Mouse (Mus musculus): Measurements from ENCODE around the gene Tmem259.

The Tmem259 gene

GRCm38 (mm10) chr10:79965325-79965724 lies 18.8 kb downstream of the Tmem259 start:
- no peak for DNase-seq (ENCODE audit: low read depth)

GRCm38 (mm10) chr10:79964727-79965126 lies 19.4 kb downstream of the Tmem259 start:
- DNase-seq (ENCODE audit: low read depth): no peak

DNA sequence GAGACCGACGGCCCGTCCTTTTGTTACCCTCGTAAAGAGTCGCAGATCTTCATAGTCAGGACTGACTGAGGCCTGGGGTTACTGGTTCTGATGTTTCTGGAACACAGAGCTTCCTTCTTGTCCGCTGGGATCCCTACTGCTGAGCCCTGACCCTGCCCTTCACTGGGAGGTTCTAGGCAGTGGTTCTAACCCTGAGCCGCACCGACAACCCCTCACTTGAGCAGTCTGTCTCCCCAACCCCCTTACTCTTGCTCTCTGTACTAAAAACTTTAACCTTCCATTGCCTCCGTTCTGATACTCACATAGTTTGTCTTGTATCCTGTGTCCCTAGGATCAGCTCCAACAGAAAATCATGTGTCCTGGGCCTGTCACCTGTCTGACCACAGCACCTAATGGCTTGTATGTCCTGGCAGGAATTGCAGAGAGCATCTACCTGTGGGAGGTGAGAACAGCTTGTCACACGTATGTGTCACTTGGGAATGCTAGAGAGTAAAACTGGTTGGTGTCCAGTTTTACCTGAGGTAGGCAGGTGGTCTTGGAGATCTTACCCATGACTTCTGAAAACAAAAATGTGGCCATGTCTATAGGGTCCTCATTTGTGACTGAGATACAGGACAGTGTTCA lies 23.3 kb downstream of the Tmem259 start:
- DNase-seq (ENCODE audit: low read depth): no peak

- DNase-seq (ENCODE audit: low read depth): peak; percentile 100
Measured at GRCm38 (mm10) chr10:79959847-79960601, 24.1 kb downstream of the Tmem259 start, which contains the start of gene Wdr18. Gene Wdr18 (plus strand): TSS chr10:79960152.

GRCm38 (mm10) chr10:79959412-79959811 lies 24.7 kb downstream of the Tmem259 start:
- DNase-seq (ENCODE audit: low read depth): peak; percentile 23

GRCm38 (mm10) chr10:79958140-79958816 lies 25.9 kb downstream of the Tmem259 start:
- DNase-seq (ENCODE audit: low read depth): peak; percentile 87

DNA sequence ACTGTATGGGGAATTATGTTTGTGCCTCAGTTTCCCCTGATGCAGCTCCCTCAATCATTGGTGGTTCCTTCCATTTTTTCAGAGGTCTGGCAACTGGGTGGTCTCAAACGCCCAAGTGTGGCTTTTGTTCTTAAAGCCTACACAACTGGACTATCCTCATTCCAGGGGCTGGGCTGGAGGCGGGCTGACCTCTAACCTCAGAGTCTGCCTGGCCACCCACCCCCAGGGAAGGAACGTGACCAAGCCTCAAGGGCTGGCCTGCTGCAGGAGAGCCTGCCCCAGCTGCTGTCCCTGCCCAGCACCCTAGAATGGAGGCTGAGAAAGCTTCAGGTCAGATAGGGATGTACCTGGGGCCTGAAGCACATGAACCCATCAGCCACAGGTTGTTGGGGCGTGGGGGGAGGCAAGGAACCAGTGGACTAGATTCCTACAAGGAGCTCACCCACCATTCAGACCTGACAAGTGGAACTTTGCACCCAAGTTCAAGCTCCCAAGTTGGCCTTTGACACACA lies 27.4 kb downstream of the Tmem259 start:
- DNase-seq (ENCODE audit: low read depth): no peak

DNA sequence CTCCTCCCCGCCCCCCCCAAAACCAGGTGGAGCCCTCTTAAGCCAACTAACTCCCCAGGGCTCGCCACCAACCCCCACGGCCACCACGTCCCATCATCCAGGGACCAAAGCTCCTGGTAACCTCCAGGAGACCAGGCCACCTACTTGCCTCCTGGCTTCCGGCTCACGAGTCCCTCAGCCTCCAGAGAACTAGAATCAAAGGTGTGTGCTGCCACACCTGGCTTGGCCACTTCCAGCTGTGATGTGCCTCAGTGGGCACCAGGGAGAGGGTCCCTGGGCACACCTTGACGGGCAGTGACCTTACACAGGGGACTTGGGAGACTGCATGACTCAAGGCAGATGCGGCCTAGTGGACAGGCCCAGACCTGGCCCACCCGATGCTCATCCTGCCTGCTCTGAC lies 28.4 kb downstream of the Tmem259 start:
- DNase-seq (ENCODE audit: low read depth): no peak

DNA sequence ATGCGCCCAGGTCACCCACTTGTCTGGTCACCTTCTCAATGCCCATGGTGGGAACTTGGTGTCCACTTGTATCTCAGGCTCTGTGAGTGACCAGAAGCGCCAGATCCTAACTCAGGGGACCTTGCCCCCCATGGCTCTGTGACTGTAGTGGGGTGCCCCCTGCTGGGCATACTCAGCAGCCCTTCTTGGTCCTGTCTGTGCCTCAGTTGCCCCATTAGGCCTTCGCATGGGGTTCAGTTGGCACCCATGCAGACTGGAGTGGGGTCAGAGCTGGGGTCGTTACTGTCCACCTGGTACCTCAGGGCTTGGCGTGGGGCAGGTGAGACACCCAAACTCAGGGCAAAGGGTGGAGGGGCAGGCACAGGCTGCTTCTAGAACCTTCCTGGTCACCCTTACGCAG lies 30.2 kb downstream of the Tmem259 start:
- peak; percentile 53 for DNase-seq (ENCODE audit: low read depth)

- no peak for DNase-seq (ENCODE audit: low read depth)
Measured at GRCm38 (mm10) chr10:79950661-79951060, 33.5 kb downstream of the Tmem259 start.

DNA sequence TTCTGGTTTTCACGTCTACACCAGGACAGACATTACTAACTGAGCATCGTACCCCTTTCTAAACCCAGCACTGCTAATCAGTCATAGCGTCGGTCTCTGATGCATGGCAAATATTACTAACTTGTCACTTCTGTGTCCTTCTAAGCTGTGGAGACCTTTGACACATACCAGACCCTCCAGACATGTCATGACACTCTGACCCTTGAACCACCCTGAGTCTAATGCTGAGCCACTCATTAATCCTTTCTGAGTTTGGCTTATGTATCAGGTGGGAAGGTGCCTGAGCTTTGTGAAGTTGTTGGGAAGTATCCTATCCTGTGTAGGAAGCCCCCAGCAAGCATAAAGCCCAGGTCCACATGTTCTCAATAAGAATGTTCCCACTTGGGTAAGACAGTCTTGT lies 34.3 kb downstream of the Tmem259 start:
- DNase-seq (ENCODE audit: low read depth): no peak

- no peak for DNase-seq (ENCODE audit: low read depth)
Measured at GRCm38 (mm10) chr10:79947502-79947901, 36.6 kb downstream of the Tmem259 start.

GRCm38 (mm10) chr10:79946752-79947322 lies 37.3 kb downstream of the Tmem259 start:
- DNase-seq (ENCODE audit: low read depth): no peak

- no peak for DNase-seq (ENCODE audit: low read depth)
Measured at GRCm38 (mm10) chr10:79945507-79946234, 38.5 kb downstream of the Tmem259 start.

GRCm38 (mm10) chr10:79943471-79943901 lies 40.6 kb downstream of the Tmem259 start:
- no peak for DNase-seq (ENCODE audit: low read depth)

GRCm38 (mm10) chr10:79942988-79943387 lies 41.1 kb downstream of the Tmem259 start:
- no peak for DNase-seq (ENCODE audit: low read depth)

DNA sequence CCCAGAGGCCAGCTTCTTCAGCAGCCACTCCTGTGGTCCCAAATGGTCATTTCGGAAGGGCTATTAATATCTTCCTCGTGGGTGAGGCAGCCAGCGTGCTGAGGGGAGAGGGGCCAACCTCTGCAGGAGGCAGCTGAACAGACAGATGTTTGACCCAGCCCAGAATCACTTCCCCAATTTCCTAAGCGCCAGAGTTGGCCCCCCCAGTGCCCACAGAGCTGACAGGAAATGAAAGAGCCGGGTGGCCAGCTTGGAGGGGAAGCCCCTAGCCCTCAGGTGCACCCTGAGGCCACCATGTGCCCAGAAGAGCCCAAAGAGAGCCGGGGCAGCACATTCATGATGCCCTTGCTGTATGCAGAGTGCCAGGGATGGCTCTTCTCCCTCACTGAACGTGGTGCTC lies 43.4 kb downstream of the Tmem259 start:
- no peak for DNase-seq (ENCODE audit: low read depth)

GRCm38 (mm10) chr10:79937775-79938526 lies 46.2 kb downstream of the Tmem259 start:
- DNase-seq (ENCODE audit: low read depth): no peak

DNA sequence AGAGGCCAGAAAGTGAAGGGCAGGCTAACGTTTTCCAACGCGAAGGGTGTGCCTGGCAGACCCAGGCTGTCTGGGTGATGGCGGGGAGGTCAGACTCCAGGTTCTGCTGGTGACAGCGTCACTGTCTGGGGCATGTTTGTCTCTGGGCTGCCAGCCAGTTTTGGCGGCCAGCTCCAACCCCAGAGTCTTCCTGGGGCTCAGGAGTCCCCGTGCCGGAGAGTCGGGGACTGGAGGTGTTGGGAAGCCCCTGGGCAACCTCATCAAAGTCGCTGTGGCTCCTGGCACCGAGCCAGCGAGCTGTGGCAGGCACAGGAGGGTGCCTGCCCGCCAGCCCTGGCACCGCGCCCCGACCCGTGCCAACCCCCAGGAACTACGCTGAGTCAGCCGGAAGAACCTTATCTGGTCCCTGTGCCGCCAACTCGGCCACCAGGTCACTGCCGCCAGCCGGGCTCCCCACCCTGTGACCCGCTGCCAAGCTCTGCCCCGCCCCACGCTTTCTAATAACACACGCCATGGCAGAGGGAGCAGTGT lies 47.2 kb downstream of the Tmem259 start:
- no peak for DNase-seq (ENCODE audit: low read depth)

DNA sequence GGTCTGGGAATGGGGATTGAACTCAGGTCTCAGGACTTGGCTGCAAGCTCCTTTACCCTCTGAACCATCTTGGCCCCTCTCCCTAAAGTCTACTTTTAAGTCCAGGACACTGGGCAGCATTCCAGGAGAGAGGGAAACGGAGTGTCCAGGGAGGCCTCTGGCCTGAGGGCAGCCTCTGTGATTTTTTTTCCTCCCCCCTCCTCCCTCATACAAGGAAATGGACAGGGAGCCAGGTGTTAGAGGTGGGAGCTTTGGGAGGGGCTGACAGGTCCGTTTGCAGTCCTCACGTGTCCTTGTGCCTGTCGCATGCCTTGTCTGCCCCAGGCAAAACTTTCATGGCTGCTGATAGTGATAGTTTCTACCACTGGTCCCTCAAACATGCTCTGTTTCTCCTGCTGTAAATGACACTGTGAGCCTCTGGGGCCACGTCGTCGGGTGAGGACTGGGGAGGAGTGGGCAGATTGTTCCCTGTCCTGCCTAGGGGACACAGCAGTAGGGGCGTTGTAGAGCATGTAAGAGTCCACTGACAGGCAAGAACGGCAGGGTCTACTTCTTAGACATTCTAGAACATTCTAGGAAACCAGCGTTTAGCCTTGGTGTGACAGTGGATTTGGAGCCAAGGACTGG lies 47.7 kb downstream of the Tmem259 start:
- DNase-seq (ENCODE audit: low read depth): peak; percentile 30

All from NIH3T3 (cell line).